Mouse (Mus musculus) heart, embryonic 16.5 days (tissue): ENCODE data around the gene Gpc6. TPM values are rescaled to one million over a fixed set of nuclear protein-coding genes. Genes with fewer than 3 reads are reported as not detected.

Source experiments
- ATAC-seq: fragments of 200-750 bp; cut with Nextera tagmentation; replicated peaks from 2 replicates; pipeline ENCODE4 v1.8.0; 2017; ENCODE audit warnings: moderate number of reproducible peaks; ENCODE audit not compliant: insufficient read depth, low FRiP score; ENCODE audit errors: extremely low read depth
- H3K27ac ChIP-seq: fragments of 300-500 bp; sonication (generic); 2 replicates; pipeline ENCODE4 v1.5.1; 2014; ENCODE audit warnings: mild to moderate bottlenecking, low read length, control low read depth, moderate library complexity
- H3K27me3 ChIP-seq: fragments of 300-500 bp; sonication (generic); 2 replicates; pipeline ENCODE4 v1.6.1; 2014; ENCODE audit warnings: low read length, mixed read lengths; ENCODE audit not compliant: control insufficient read depth, insufficient read depth
- H3K36me3 ChIP-seq: fragments of 300-500 bp; sonication (generic); 2 replicates; pipeline ENCODE4 v1.6.1; 2014; ENCODE audit not compliant: control insufficient read depth, insufficient read depth
- H3K4me1 ChIP-seq: fragments of 300-500 bp; sonication (generic); 2 replicates; pipeline ENCODE4 v1.6.1; 2014; ENCODE audit warnings: low read length, mixed read lengths; ENCODE audit not compliant: control insufficient read depth, insufficient read depth
- H3K4me2 ChIP-seq: fragments of 300-500 bp; sonication (generic); 2 replicates; pipeline ENCODE4 v1.6.1; 2014; ENCODE audit warnings: low read depth, mild to moderate bottlenecking, control low read depth, low read length
- H3K4me3 ChIP-seq: fragments of 300-500 bp; sonication (generic); 2 replicates; pipeline ENCODE4 v1.5.1; 2014; ENCODE audit warnings: mild to moderate bottlenecking, control low read depth, low read length
- H3K9ac ChIP-seq: fragments of 300-500 bp; sonication (generic); 2 replicates; pipeline ENCODE4 v1.6.1; 2014; ENCODE audit warnings: low read length, control low read depth
- H3K9me3 ChIP-seq: fragments of 300-500 bp; sonication (generic); replicated peaks from 2 replicates; pipeline ENCODE4 v1.6.1; 2016; ENCODE audit warnings: low read length; ENCODE audit not compliant: control insufficient read depth
- WGBS: fragments of 180-500 bp; shearing (Covaris S2); extraction: QIAGEN DNeasy Blood & Tissue Kit; methylation state at CpG from one replicate; pipeline ENCODE4 v1.1.7; 2014; 5-methylcytosine and 5-hydroxymethylcytosine counted together
- polyA plus RNA-seq: library from polyadenylated mRNA; unstranded; fragments of >200 nt; fragmentation: Nextera tagmentation; extraction: Ambion mirVana; gene quantifications from 2 replicates; pipeline ENCODE4 v1.2.1, GENCODE M21; 2015

Gpc6 gene
- polyA plus RNA-seq, 1 experiment from 2014 or later, result 15.8 TPM

DNA sequence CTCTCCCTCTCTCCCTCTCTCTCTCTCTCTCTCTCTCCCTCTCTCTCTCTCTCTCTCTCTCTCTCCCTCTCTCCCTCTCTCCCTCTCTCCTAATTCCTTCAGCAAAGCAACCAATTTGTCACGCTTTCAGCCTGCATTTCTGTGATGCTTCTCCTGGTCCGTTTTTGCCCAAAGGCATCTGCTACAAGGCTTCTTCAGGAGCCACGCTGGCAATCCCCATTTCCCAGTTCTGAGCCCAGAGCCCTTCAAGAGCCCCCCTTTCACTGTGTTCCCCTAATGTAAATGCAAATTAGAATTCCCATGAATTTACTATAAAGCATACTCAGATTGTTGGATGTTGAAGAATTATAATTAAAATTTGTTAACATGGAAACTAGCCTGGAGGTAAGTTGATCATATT is 686.0 kb downstream of the Gpc6 start:
- H3K9me3 ChIP-seq, result no peaks in the 10 kb centered on the region
- H3K27ac ChIP-seq, result no peak overlapping the region
- 74% methylated on average over 3 of the region's 3 CpGs for WGBS
- no peak for ATAC-seq
- no peak overlapping the region for H3K9ac ChIP-seq
- H3K36me3 ChIP-seq, result no peaks in the 10 kb centered on the region
- no peak overlapping the region for H3K4me2 ChIP-seq
- H3K4me1 ChIP-seq, result no peaks in the 10 kb centered on the region
- H3K27me3 ChIP-seq, result no peaks in the 10 kb centered on the region
- no peak overlapping the region for H3K4me3 ChIP-seq

- H3K4me2 ChIP-seq, result no peak overlapping the region
- H3K9me3 ChIP-seq, result no peaks in the 10 kb centered on the region
- H3K36me3 ChIP-seq, result no peaks in the 10 kb centered on the region
- no peak overlapping the region for H3K27ac ChIP-seq
- H3K4me3 ChIP-seq, result no peak overlapping the region
- H3K9ac ChIP-seq, result no peak overlapping the region
- no peak for ATAC-seq
- 60% methylated on average over 9 of the region's 9 CpGs for WGBS
- no peaks in the 10 kb centered on the region for H3K27me3 ChIP-seq
- no peaks in the 10 kb centered on the region for H3K4me1 ChIP-seq
Measured at GRCm38 (mm10) chr14:117625100-117625710, 700.1 kb downstream of the Gpc6 start.

- Histone ChIP-seq H3K9ac (no peak overlapping the region), H3K27ac (no peak overlapping the region), H3K36me3 (no peaks in the 10 kb centered on the region), H3K4me3 (no peak overlapping the region), H3K9me3 (no peaks in the 10 kb centered on the region), H3K27me3 (no peaks in the 10 kb centered on the region), H3K4me1 (no peaks in the 10 kb centered on the region), H3K4me2 (no peak overlapping the region)
- no peak for ATAC-seq
- 84% methylated on average over 14 of the region's 14 CpGs for WGBS
Measured at GRCm38 (mm10) chr14:117634238-117634940, 709.3 kb downstream of the Gpc6 start.

- Histone ChIP-seq H3K9ac (no peak overlapping the region), H3K4me3 (no peak overlapping the region), H3K4me1 (no peaks in the 10 kb centered on the region), H3K27ac (no peak overlapping the region), H3K36me3 (no peaks in the 10 kb centered on the region), H3K27me3 (no peaks in the 10 kb centered on the region), H3K4me2 (no peak overlapping the region), H3K9me3 (no peaks in the 10 kb centered on the region)
- ATAC-seq, result no peak
- WGBS, result 71% methylated on average over 2 of the region's 2 CpGs
Measured at GRCm38 (mm10) chr14:117641853-117642252, 716.7 kb downstream of the Gpc6 start.

DNA sequence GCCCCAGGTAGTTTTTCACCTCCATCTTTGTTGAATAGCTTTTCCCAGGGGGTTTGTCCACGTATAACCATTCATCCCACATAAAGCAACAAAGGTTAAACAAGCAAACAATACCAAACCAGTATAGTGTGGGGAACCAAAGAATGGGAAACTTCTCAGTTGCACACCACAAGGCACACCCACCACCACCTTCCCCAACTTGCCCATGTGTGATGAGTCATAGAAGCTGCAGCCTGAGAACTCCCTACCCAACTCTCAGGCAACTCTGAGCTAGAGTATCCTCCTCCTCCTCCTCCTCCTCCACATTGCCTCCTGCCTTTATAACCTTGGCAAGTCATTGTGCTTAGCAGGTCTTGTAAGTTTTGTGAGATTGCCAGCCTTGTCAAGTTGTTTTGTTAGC is 718.0 kb downstream of the Gpc6 start:
- H3K4me1 ChIP-seq, result peaks cover under 1% of the 10 kb centered on the region; the same call in 1 of the 2 replicates
- no peak for ATAC-seq
- 79% methylated on average over 1 of the region's 1 CpGs for WGBS
- no peak overlapping the region for H3K4me3 ChIP-seq
- H3K27me3 ChIP-seq, result no peaks in the 10 kb centered on the region
- no peak overlapping the region for H3K27ac ChIP-seq
- no peak overlapping the region for H3K9ac ChIP-seq
- H3K9me3 ChIP-seq, result no peaks in the 10 kb centered on the region
- H3K36me3 ChIP-seq, result no peaks in the 10 kb centered on the region
- H3K4me2 ChIP-seq, result no peak overlapping the region

- Histone ChIP-seq H3K9me3 (no peaks in the 10 kb centered on the region), H3K27me3 (peaks cover 4% of the 10 kb centered on the region; the same call in 1 of the 2 replicates), H3K4me1 (peaks cover 7% of the 10 kb centered on the region; the same call in 1 of the 2 replicates), H3K4me3 (no peak overlapping the region), H3K36me3 (no peaks in the 10 kb centered on the region), H3K27ac (no peak overlapping the region), H3K9ac (no peak overlapping the region), H3K4me2 (no peak overlapping the region)
- no peak for ATAC-seq
- 18% methylated on average over 9 of the region's 9 CpGs for WGBS
Measured at GRCm38 (mm10) chr14:117648199-117648960, 723.3 kb downstream of the Gpc6 start.

DNA sequence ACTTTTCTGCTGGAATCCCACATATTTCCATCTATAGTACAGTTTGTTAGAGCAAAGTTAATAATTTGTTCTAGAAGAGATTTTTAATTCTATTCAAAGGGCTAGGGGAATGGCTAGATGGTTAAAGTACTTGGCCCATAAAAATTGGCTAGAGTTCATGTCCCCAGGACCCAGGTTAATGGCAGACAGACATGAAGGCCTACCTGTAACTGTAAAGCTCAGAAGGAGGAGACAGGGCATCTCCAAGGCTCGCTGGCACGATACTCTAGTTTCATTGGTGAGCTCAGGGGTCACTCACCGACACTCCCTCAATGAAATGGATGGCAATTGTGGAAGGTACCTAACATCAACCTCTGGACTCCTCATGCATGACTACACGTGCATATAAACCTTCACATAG is 725.0 kb downstream of the Gpc6 start:
- Histone ChIP-seq H3K36me3 (no peaks in the 10 kb centered on the region), H3K4me3 (no peak overlapping the region), H3K27me3 (peaks cover 4% of the 10 kb centered on the region; the same call in 1 of the 2 replicates), H3K4me2 (no peak overlapping the region), H3K9ac (no peak overlapping the region), H3K4me1 (peaks cover 7% of the 10 kb centered on the region; the same call in 1 of the 2 replicates), H3K27ac (no peak overlapping the region), H3K9me3 (no peaks in the 10 kb centered on the region)
- ATAC-seq, result no peak
- WGBS, result 97% methylated on average over 4 of the region's 4 CpGs

DNA sequence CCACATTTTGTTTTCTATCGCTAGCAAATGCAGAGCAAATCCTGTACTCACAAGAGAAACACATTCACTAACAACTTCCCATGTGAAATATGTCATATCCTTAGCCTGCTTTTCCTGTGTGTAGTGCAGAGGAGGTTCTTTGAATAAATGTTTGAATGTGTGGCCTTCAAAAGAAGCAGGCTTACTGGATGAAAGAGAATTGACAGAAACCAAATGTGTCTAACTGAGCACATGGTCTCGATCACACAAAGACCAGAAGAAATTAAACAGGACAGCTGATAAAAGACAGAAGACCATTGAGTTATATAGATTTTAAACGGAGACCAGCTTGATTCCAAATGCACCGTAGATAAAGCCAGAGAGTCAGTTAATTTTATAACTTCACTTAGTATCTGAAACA is 726.2 kb downstream of the Gpc6 start:
- no peak overlapping the region for H3K4me2 ChIP-seq
- H3K9me3 ChIP-seq, result no peaks in the 10 kb centered on the region
- no peak overlapping the region for H3K4me3 ChIP-seq
- ATAC-seq, result no peak
- H3K27ac ChIP-seq, result no peak overlapping the region
- H3K9ac ChIP-seq, result no peak overlapping the region
- H3K27me3 ChIP-seq, result peaks cover 4% of the 10 kb centered on the region; the same call in 1 of the 2 replicates
- H3K36me3 ChIP-seq, result no peaks in the 10 kb centered on the region
- WGBS, result 50% methylated on average over 4 of the region's 4 CpGs
- H3K4me1 ChIP-seq, result peaks cover 7% of the 10 kb centered on the region; the same call in 1 of the 2 replicates

- H3K4me2 ChIP-seq, result no peak overlapping the region
- H3K9me3 ChIP-seq, result no peaks in the 10 kb centered on the region
- H3K4me3 ChIP-seq, result no peak overlapping the region
- no peak overlapping the region for H3K27ac ChIP-seq
- no peak overlapping the region for H3K9ac ChIP-seq
- WGBS, result 76% methylated on average over 2 of the region's 2 CpGs
- peaks cover 4% of the 10 kb centered on the region; the same call in 1 of the 2 replicates for H3K27me3 ChIP-seq
- no peaks in the 10 kb centered on the region for H3K36me3 ChIP-seq
- H3K4me1 ChIP-seq, result peaks cover 7% of the 10 kb centered on the region; the same call in 1 of the 2 replicates
- no peak for ATAC-seq
Measured at GRCm38 (mm10) chr14:117651938-117652337, 726.8 kb downstream of the Gpc6 start.
